Mouse (Mus musculus) thymus, postnatal 0 days (tissue): ENCODE data around the gene Saysd1. TPM values are rescaled to one million over a fixed set of nuclear protein-coding genes. Genes with fewer than 3 reads are reported as not detected.

Source experiments
- DNase-seq: peaks from one replicate; pipeline ENCODE4 v3.0.0-alpha.2; 2015; ENCODE audit warnings: low spot score
- polyA plus RNA-seq: library from polyadenylated mRNA; unstranded; fragments of >200 nt; fragmentation: Nextera tagmentation; extraction: Ambion mirVana; gene quantifications from 2 replicates; pipeline ENCODE4 v1.2.1, GENCODE M21; 2015

The Saysd1 gene
- 14.4 and 16.0 TPM in 2 replicates for polyA plus RNA-seq

- DNase-seq = no peak
Observed at GRCm38 (mm10) chr14:20138484-20139355, at the start of gene Saysd1. Gene Saysd1, minus strand, starts transcription at chr14:20138534.

- no peak for DNase-seq
Observed at GRCm38 (mm10) chr14:20185426-20185825, 47.1 kb upstream of the Saysd1 start.

GRCm38 (mm10) chr14:20183701-20184100, 45.4 kb upstream of the Saysd1 start:
- DNase-seq = no peak

- no peak for DNase-seq
Observed at GRCm38 (mm10) chr14:20182596-20182995, 44.3 kb upstream of the Saysd1 start.

GRCm38 (mm10) chr14:20181466-20181921, 43.2 kb upstream of the Saysd1 start, which contains the start of gene Kcnk5:
Gene Kcnk5, minus strand, starts transcription at chr14:20181809.
- DNase-seq = peak; percentile 90

GRCm38 (mm10) chr14:20180751-20181162, 42.4 kb upstream of the Saysd1 start:
- DNase-seq = no peak

- no peak for DNase-seq
Observed at GRCm38 (mm10) chr14:20180304-20180703, 42.0 kb upstream of the Saysd1 start.

DNA sequence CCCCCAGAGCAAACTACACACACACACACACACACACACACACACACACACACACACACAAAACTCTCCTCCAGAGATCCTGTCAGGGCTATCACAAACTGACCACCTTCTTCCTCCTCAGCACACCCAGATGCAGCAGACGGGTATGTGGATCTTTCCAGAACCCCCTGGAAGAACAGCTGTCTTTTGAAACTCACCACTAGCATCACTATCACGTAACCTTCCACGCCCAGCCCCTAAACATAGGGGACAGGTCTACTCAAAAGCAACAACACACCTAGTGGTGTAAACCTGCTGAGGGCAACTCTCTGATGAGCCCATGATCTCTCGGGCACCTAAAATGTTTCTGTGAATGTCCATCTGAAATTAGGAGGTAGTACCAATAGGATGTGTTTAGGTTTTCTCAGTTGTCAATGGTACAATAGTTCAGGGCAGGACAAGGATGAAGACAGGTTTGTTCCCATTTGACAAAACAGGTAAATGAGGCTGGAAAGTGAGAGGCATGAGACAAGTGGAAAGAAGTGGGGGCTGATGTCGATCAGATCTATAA, 41.5 kb upstream of the Saysd1 start:
- DNase-seq = no peak

DNA sequence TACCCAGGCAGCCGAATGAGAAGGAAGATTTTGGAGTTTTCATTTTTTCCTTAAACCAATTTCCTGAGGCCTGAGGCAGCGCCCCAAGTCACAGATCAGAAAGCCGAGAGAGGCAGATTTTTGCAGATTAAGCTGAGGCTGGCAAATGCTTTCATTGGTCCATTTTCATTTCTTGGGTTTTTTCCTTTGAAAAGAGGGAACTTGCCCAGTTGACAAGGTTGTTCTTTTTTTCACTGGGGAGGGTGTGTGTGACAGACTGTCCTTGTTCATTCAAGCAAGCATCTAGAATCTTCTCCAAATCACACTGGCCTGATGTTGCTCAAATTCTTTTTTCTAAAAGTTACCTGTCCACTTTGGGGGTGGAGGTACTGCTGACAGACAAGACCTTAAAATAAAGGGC, 40.7 kb upstream of the Saysd1 start:
- DNase-seq = no peak

- no peak for DNase-seq
Observed at GRCm38 (mm10) chr14:20178593-20178992, 40.3 kb upstream of the Saysd1 start.

DNA sequence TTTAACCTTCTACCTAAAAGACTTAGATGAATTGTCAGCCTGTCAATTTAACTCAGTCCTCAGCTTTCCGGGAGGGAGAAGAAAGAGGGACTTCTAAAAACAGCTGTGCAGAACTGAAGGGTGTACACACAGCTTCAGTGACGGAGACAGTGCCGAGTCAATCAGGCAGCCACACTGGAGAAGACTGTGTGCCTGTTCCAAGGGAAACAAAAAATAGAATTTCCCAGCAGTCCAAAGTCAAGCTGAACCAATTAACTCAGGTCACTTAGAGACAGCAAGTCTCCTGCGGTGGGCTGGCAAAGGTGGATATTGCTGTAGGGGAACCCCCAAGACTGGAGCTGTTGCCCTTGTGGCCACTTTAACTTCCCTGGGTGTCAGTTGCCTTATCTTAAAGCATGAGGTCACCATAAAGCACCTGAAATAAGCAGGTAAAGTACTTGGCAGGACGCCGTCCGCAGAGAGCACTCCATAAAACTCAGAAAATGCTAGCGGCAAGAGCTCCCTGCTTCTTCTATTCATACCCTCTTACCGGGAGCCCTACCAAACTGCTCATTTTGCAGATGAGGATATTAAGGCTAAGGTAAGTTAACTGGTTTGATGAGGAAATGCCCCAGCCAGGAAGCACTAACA, 39.3 kb upstream of the Saysd1 start:
- no peak for DNase-seq

- no peak for DNase-seq
Observed at GRCm38 (mm10) chr14:20175705-20176104, 37.4 kb upstream of the Saysd1 start.

DNA sequence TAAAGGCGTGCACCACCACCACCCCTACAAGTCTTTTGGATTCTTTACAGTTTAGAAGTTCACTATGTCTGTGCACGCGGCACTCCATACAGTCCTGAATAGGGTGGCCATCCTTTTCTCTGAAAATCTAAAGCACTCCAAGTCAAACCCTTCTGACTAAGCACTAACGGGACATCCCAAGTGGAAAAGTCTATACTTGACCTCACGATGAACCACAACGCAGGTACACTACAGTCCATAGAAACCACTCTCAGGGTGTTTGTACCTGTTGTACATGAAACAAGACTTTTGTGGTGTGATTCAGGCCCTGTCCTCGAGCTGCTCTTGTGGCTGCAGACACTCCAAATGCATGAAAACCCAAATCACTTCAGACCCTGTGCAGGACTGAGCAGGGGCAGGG, 36.8 kb upstream of the Saysd1 start:
- no peak for DNase-seq

DNA sequence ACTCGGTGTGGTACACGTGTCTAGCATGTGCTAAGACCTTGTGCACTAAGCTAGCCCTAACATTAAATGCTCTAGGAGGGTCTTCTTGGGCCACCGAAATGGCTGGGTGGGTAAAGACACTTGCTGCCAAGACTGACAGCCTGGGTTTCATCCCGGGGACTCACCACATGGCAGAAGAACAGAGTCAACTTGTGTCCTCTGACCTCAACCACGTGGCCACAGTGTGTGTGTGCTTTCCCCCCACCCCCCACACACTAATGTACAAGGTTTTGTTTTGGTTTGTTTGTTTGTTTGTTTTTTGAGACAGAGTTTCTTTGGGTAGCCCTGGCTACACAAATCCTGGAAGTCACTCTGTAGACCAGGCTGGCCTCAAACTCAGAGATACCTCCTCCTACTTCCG, 36.4 kb upstream of the Saysd1 start:
- DNase-seq = no peak

GRCm38 (mm10) chr14:20173873-20174490, 35.6 kb upstream of the Saysd1 start:
- peak; percentile 25 for DNase-seq

GRCm38 (mm10) chr14:20172924-20173323, 34.6 kb upstream of the Saysd1 start:
- DNase-seq = no peak

DNA sequence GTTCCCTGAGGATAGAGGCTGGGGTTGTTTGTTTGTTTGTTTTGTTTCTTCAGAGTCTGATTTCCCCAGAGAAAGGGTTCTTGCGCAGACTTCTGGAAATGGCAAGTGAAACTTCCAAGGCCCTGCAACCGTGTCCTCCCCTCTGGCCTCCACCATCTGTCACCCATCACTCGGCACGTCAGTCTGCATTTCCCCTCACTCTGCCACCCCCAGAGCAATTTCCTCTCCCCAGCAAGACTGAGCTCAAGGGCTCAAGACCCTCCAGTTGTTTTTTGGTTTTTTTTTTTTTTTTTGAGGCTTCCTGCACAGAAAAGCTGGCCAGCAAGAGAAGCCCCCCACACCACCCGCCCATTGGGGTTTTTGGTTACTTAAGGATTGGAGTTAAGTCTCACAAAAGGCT, 34.2 kb upstream of the Saysd1 start:
- DNase-seq = peak; percentile 22

- no peak for DNase-seq
Observed at GRCm38 (mm10) chr14:20171840-20172239, 33.5 kb upstream of the Saysd1 start.

GRCm38 (mm10) chr14:20169251-20169650, 30.9 kb upstream of the Saysd1 start:
- DNase-seq = no peak

DNA sequence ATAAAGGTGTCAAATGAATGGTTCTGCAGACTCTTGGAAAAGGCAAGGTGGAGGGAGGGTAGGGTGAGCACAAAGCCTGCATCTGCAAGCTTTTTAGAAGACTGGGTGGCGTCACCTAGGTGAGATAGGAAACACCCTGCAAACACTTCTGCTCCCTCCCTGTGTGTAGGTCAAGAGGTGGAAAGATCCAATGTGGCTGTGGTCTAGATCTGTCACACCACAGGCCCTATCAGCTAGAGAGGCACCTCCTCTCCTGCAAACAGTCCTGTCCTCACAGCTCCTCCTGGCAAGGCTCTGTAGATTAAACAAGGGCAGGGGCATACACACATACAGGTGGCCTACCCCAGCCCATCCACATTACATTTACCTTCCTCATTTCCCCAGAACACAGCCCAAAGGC, 30.1 kb upstream of the Saysd1 start:
- DNase-seq = no peak

DNA sequence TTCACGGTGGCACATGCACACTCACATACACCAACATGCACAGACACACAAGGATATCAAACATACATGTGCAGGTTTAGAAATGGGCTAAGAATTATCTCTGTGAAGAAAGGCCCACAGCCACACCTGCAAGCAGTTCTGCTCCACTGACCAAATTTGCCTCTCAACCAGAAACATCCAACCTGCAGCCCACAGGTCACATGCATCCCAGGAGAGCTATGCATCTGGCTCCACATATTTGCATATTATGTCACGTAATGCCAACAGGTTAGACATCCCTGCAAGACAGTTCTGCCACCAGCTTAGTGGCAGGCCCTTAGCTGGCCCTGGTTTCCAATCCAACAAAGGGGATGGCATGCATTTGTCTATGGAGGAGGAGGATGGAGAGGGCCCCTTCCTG, 29.7 kb upstream of the Saysd1 start:
- DNase-seq = no peak

DNA sequence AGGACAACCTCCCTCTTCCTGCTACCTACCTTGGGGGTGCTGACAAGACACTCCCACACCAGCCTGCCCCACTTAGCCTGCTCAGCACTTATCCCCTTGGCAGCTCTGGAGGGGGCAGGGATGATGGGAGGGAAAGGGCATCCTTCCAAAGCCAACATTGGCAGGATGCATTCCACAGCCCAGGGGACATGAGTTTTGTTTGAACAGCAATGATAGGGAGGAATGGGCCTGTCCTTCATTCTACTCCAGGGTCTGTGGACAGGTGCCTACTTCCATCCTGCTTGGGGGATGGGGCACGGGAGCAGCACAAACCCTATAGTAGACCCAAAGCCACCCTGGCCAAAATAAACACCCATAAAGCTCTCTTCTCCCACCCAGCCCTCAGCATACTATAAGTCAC, 27.1 kb upstream of the Saysd1 start:
- no peak for DNase-seq
